Mouse (Mus musculus): ENCODE measurements around the gene Nln. TPM values are rescaled to one million over a fixed set of nuclear protein-coding genes. Genes with fewer than 3 reads are reported as not detected.
A peak's percentile ranks its signal among the peaks of the same experiment; 100 is the strongest.

The Nln gene
- polyA plus RNA-seq (2011; ENCODE audit: insufficient read depth, insufficient read length, low read depth, missing spikeins): 38.9 and 57.6 TPM in 2 replicates

GRCm38 (mm10) chr13:104109288-104109815 is at the start of gene Nln, which contains the start of gene Sgtb:
Nln (minus strand) TSS chr13:104109614.
Sgtb (plus strand) TSS chr13:104109741.
- Histone ChIP-seq H3K9me3 (replicated peaks; ENCODE audit: control insufficient read depth, insufficient read depth, low read length, poor library complexity, severe bottlenecking) (no peaks in the 10 kb centered on the region; the same call in 1 of the 2 replicates), H3K9ac (ENCODE audit: low read depth, poor library complexity, severe bottlenecking) (peak within 1 kb of the TSS; percentile 63), H3K27ac (ENCODE audit: insufficient read depth, low read length) (no peak within 1 kb of the TSS), H3K36me3 (ENCODE audit: control insufficient read depth, insufficient read depth, low read length, poor library complexity, severe bottlenecking) (no peaks in the 10 kb centered on the region), H3K4me3 (ENCODE audit: low read depth, low read length) (peak within 1 kb of the TSS; percentile 84), H3K4me1 (ENCODE audit: control insufficient read depth, insufficient read depth, low read length) (no peaks in the 10 kb centered on the region), H3K27me3 (ENCODE audit: control insufficient read depth, insufficient read depth, low read length, poor library complexity, severe bottlenecking) (no peaks in the 10 kb centered on the region)
- no peak for TF ChIP-seq CTCF (IDR thresholded peaks at IDR 0.05; ENCODE audit: low read depth, low read length)
- no peak for TF ChIP-seq POLR2A (IDR thresholded peaks at IDR 0.05; ENCODE audit: insufficient read depth, low read length)
- TF ChIP-seq EP300 (IDR thresholded peaks at IDR 0.05; ENCODE audit: insufficient read depth, low read depth, low read length): no peak

- TF ChIP-seq POLR2A (IDR thresholded peaks at IDR 0.05; ENCODE audit: insufficient read depth, low read length): no peak
- no peak for TF ChIP-seq CTCF (IDR thresholded peaks at IDR 0.05; ENCODE audit: low read depth, low read length)
- TF ChIP-seq EP300 (IDR thresholded peaks at IDR 0.05; ENCODE audit: insufficient read depth, low read depth, low read length): no peak
- Histone ChIP-seq H3K36me3 (ENCODE audit: control insufficient read depth, insufficient read depth, low read length, poor library complexity, severe bottlenecking) (peaks cover 27% of the 10 kb centered on the region), H3K4me1 (ENCODE audit: control insufficient read depth, insufficient read depth, low read length) (no peaks in the 10 kb centered on the region), H3K9ac (ENCODE audit: low read depth, poor library complexity, severe bottlenecking) (no peak overlapping the region), H3K27ac (ENCODE audit: insufficient read depth, low read length) (no peak overlapping the region), H3K4me3 (ENCODE audit: low read depth, low read length) (no peak overlapping the region), H3K9me3 (replicated peaks; ENCODE audit: control insufficient read depth, insufficient read depth, low read length, poor library complexity, severe bottlenecking) (no peaks in the 10 kb centered on the region), H3K27me3 (ENCODE audit: control insufficient read depth, insufficient read depth, low read length, poor library complexity, severe bottlenecking) (no peaks in the 10 kb centered on the region)
Observed at GRCm38 (mm10) chr13:104155686-104156085, 46.3 kb upstream of the Nln start.

GRCm38 (mm10) chr13:104155106-104155505 is 45.7 kb upstream of the Nln start:
- Histone ChIP-seq H3K9me3 (replicated peaks; ENCODE audit: control insufficient read depth, insufficient read depth, low read length, poor library complexity, severe bottlenecking) (no peaks in the 10 kb centered on the region), H3K4me3 (ENCODE audit: low read depth, low read length) (no peak overlapping the region), H3K4me1 (ENCODE audit: control insufficient read depth, insufficient read depth, low read length) (no peaks in the 10 kb centered on the region), H3K9ac (ENCODE audit: low read depth, poor library complexity, severe bottlenecking) (no peak overlapping the region), H3K36me3 (ENCODE audit: control insufficient read depth, insufficient read depth, low read length, poor library complexity, severe bottlenecking) (peaks cover 26% of the 10 kb centered on the region), H3K27me3 (ENCODE audit: control insufficient read depth, insufficient read depth, low read length, poor library complexity, severe bottlenecking) (no peaks in the 10 kb centered on the region), H3K27ac (ENCODE audit: insufficient read depth, low read length) (no peak overlapping the region)
- TF ChIP-seq CTCF (IDR thresholded peaks at IDR 0.05; ENCODE audit: low read depth, low read length) (no peak), POLR2A (IDR thresholded peaks at IDR 0.05; ENCODE audit: insufficient read depth, low read length) (no peak), EP300 (IDR thresholded peaks at IDR 0.05; ENCODE audit: insufficient read depth, low read depth, low read length) (no peak)

GRCm38 (mm10) chr13:104154180-104154579 is 44.8 kb upstream of the Nln start:
- Histone ChIP-seq H3K9me3 (replicated peaks; ENCODE audit: control insufficient read depth, insufficient read depth, low read length, poor library complexity, severe bottlenecking) (no peaks in the 10 kb centered on the region), H3K4me1 (ENCODE audit: control insufficient read depth, insufficient read depth, low read length) (no peaks in the 10 kb centered on the region), H3K9ac (ENCODE audit: low read depth, poor library complexity, severe bottlenecking) (no peak overlapping the region), H3K36me3 (ENCODE audit: control insufficient read depth, insufficient read depth, low read length, poor library complexity, severe bottlenecking) (peaks cover 22% of the 10 kb centered on the region), H3K27ac (ENCODE audit: insufficient read depth, low read length) (no peak overlapping the region), H3K4me3 (ENCODE audit: low read depth, low read length) (no peak overlapping the region), H3K27me3 (ENCODE audit: control insufficient read depth, insufficient read depth, low read length, poor library complexity, severe bottlenecking) (no peaks in the 10 kb centered on the region)
- no peak for TF ChIP-seq CTCF (IDR thresholded peaks at IDR 0.05; ENCODE audit: low read depth, low read length)
- TF ChIP-seq POLR2A (IDR thresholded peaks at IDR 0.05; ENCODE audit: insufficient read depth, low read length): no peak
- TF ChIP-seq EP300 (IDR thresholded peaks at IDR 0.05; ENCODE audit: insufficient read depth, low read depth, low read length): no peak

- Histone ChIP-seq H3K27me3 (ENCODE audit: control insufficient read depth, insufficient read depth, low read length, poor library complexity, severe bottlenecking) (no peaks in the 10 kb centered on the region), H3K4me3 (ENCODE audit: low read depth, low read length) (no peak overlapping the region), H3K9me3 (replicated peaks; ENCODE audit: control insufficient read depth, insufficient read depth, low read length, poor library complexity, severe bottlenecking) (no peaks in the 10 kb centered on the region), H3K9ac (ENCODE audit: low read depth, poor library complexity, severe bottlenecking) (no peak overlapping the region), H3K36me3 (ENCODE audit: control insufficient read depth, insufficient read depth, low read length, poor library complexity, severe bottlenecking) (peaks cover 28% of the 10 kb centered on the region), H3K27ac (ENCODE audit: insufficient read depth, low read length) (no peak overlapping the region), H3K4me1 (ENCODE audit: control insufficient read depth, insufficient read depth, low read length) (no peaks in the 10 kb centered on the region)
- TF ChIP-seq EP300 (IDR thresholded peaks at IDR 0.05; ENCODE audit: insufficient read depth, low read depth, low read length): no peak
Observed at GRCm38 (mm10) chr13:104145646-104146045, 36.2 kb upstream of the Nln start.

- Histone ChIP-seq H3K4me3 (ENCODE audit: low read depth, low read length) (no peak overlapping the region), H3K9me3 (replicated peaks; ENCODE audit: control insufficient read depth, insufficient read depth, low read length, poor library complexity, severe bottlenecking) (no peaks in the 10 kb centered on the region), H3K27ac (ENCODE audit: insufficient read depth, low read length) (no peak overlapping the region), H3K9ac (ENCODE audit: low read depth, poor library complexity, severe bottlenecking) (no peak overlapping the region), H3K4me1 (ENCODE audit: control insufficient read depth, insufficient read depth, low read length) (no peaks in the 10 kb centered on the region), H3K27me3 (ENCODE audit: control insufficient read depth, insufficient read depth, low read length, poor library complexity, severe bottlenecking) (no peaks in the 10 kb centered on the region), H3K36me3 (ENCODE audit: control insufficient read depth, insufficient read depth, low read length, poor library complexity, severe bottlenecking) (peaks cover 26% of the 10 kb centered on the region)
- TF ChIP-seq POLR2A (IDR thresholded peaks at IDR 0.05; ENCODE audit: insufficient read depth, low read length): no peak
- TF ChIP-seq EP300 (IDR thresholded peaks at IDR 0.05; ENCODE audit: insufficient read depth, low read depth, low read length): no peak
Observed at GRCm38 (mm10) chr13:104144871-104145270, 35.5 kb upstream of the Nln start.

All from ES-Bruce4 (cell line).